Mouse (Mus musculus) E14TG2a.4 (cell line): ENCODE measurements around the gene Itpkb.

Source experiments
- H3K27me3 ChIP-seq: 2 replicates; pipeline ENCODE4 v1.6.1; 2014; ENCODE audit warnings: low read length, control low read depth; ENCODE audit not compliant: insufficient read depth
- H3K36me3 ChIP-seq: 2 replicates; pipeline ENCODE4 v1.6.1; 2014; ENCODE audit warnings: low read length, control low read depth; ENCODE audit not compliant: insufficient read depth
- H3K4me1 ChIP-seq: replicated peaks from 2 replicates; pipeline ENCODE4 v1.6.1; 2014; ENCODE audit warnings: low read depth, low read length, control low read depth
- H3K4me3 ChIP-seq: replicated peaks from 2 replicates; pipeline ENCODE4 v1.5.1; 2014; ENCODE audit warnings: mild to moderate bottlenecking, low read length
- H3K9me3 ChIP-seq: 2 replicates; pipeline ENCODE4 v1.6.1; 2014; ENCODE audit warnings: low read length, control low read depth
- CTCF ChIP-seq: conservative IDR thresholded peaks from 2 replicates; pipeline ENCODE4 v1.5.1; 2014; ENCODE audit warnings: low read length
- NANOG ChIP-seq: IDR thresholded peaks from 2 replicates; pipeline ENCODE4 v1.6.1; 2014; ENCODE audit warnings: borderline replicate concordance, low read length, mixed read lengths
- POU5F1 ChIP-seq: IDR thresholded peaks from 2 replicates; pipeline ENCODE4 v1.6.1; 2014; ENCODE audit warnings: low read length, borderline replicate concordance

Itpkb gene

GRCm38 (mm10) chr1:180444411-180444810 lies 114.1 kb downstream of the Itpkb start:
- Histone ChIP-seq H3K9me3 (no peaks in the 10 kb centered on the region), H3K4me3 (no peak overlapping the region), H3K36me3 (no peaks in the 10 kb centered on the region), H3K27me3 (peaks cover 36% of the 10 kb centered on the region), H3K4me1 (peaks cover 10% of the 10 kb centered on the region)
- TF ChIP-seq NANOG (no peak), CTCF (no peak), POU5F1 (no peak)

DNA sequence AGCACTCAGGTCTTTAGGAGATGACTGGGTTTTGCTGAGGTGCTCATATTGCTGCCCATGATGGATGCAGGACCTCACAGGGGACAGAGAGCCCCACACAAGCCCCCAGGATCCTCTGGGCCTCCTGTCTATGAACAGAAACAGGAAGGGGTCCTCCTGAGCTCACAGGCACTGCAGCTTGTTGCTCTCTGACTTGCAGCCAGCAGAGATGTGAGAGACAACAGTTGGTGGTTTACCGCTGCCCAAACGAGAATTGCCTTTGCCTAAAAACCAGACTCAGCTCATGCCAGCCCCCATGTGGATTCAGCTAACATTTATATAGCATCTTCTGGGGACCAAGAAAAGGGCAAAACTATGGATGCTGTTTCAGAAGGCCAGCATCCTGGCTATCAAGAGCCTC lies 119.4 kb downstream of the Itpkb start:
- Histone ChIP-seq H3K4me3 (no peak overlapping the region), H3K4me1 (peaks cover 11% of the 10 kb centered on the region), H3K9me3 (no peaks in the 10 kb centered on the region), H3K36me3 (no peaks in the 10 kb centered on the region), H3K27me3 (peaks cover 38% of the 10 kb centered on the region)
- no peak for TF ChIP-seq NANOG
- TF ChIP-seq POU5F1, result no peak

GRCm38 (mm10) chr1:180458274-180458673 lies 128.0 kb downstream of the Itpkb start:
- H3K4me3 ChIP-seq, result no peak overlapping the region
- peaks cover 21% of the 10 kb centered on the region for H3K4me1 ChIP-seq
- peaks cover 27% of the 10 kb centered on the region for H3K27me3 ChIP-seq
- H3K9me3 ChIP-seq, result no peaks in the 10 kb centered on the region
- no peak for TF ChIP-seq CTCF
- no peak for TF ChIP-seq NANOG
- no peak for TF ChIP-seq POU5F1
- no peaks in the 10 kb centered on the region for H3K36me3 ChIP-seq

- H3K27me3 ChIP-seq, result peaks cover 29% of the 10 kb centered on the region
- peaks cover 21% of the 10 kb centered on the region for H3K4me1 ChIP-seq
- H3K4me3 ChIP-seq, result no peak overlapping the region
- no peaks in the 10 kb centered on the region for H3K36me3 ChIP-seq
- H3K9me3 ChIP-seq, result no peaks in the 10 kb centered on the region
- TF ChIP-seq POU5F1 (no peak), CTCF (no peak), NANOG (no peak)
Observed at GRCm38 (mm10) chr1:180458680-180459079, 128.4 kb downstream of the Itpkb start.

GRCm38 (mm10) chr1:180460721-180461120 lies 130.4 kb downstream of the Itpkb start:
- Histone ChIP-seq H3K27me3 (peaks cover 32% of the 10 kb centered on the region), H3K9me3 (no peaks in the 10 kb centered on the region), H3K4me1 (peaks cover 5% of the 10 kb centered on the region; the same call in 1 of the 2 replicates), H3K36me3 (no peaks in the 10 kb centered on the region), H3K4me3 (no peak overlapping the region)
- TF ChIP-seq NANOG (no peak), CTCF (no peak), POU5F1 (no peak)

GRCm38 (mm10) chr1:180462396-180462795 lies 132.1 kb downstream of the Itpkb start:
- H3K36me3 ChIP-seq, result no peaks in the 10 kb centered on the region
- H3K4me1 ChIP-seq, result no peaks in the 10 kb centered on the region; the same call in 1 of the 2 replicates
- H3K27me3 ChIP-seq, result peaks cover 31% of the 10 kb centered on the region
- TF ChIP-seq CTCF (no peak), NANOG (no peak), POU5F1 (no peak)
- no peaks in the 10 kb centered on the region for H3K9me3 ChIP-seq
- no peak overlapping the region for H3K4me3 ChIP-seq

GRCm38 (mm10) chr1:180462983-180463475 lies 132.7 kb downstream of the Itpkb start:
- Histone ChIP-seq H3K36me3 (no peaks in the 10 kb centered on the region), H3K4me1 (no peaks in the 10 kb centered on the region; the same call in 1 of the 2 replicates), H3K4me3 (no peak overlapping the region), H3K9me3 (no peaks in the 10 kb centered on the region), H3K27me3 (peaks cover 24% of the 10 kb centered on the region)
- TF ChIP-seq CTCF (no peak), POU5F1 (no peak)

DNA sequence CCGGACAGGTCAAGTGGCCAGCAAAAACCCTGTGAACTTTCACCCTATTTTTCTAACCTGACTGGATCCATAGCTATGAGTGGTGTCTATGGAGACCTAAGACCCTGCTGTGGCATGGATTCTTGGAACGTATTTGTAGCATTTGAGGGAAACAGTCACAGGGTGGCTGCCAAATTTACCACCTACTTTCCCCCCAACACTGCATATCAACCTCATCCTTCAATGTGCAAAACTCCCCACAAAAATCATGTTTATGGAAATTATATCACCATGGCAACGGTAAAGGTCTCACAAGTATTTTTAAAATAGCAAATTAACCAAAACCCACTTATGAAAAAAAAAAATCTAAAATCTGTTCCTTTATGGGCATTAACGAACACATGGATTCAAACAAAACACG lies 134.1 kb downstream of the Itpkb start:
- TF ChIP-seq NANOG (no peak), POU5F1 (no peak), CTCF (no peak)
- H3K4me1 ChIP-seq, result no peaks in the 10 kb centered on the region; the same call in 1 of the 2 replicates
- H3K27me3 ChIP-seq, result peaks cover 21% of the 10 kb centered on the region
- no peaks in the 10 kb centered on the region for H3K36me3 ChIP-seq
- H3K4me3 ChIP-seq, result no peak overlapping the region
- H3K9me3 ChIP-seq, result no peaks in the 10 kb centered on the region

DNA sequence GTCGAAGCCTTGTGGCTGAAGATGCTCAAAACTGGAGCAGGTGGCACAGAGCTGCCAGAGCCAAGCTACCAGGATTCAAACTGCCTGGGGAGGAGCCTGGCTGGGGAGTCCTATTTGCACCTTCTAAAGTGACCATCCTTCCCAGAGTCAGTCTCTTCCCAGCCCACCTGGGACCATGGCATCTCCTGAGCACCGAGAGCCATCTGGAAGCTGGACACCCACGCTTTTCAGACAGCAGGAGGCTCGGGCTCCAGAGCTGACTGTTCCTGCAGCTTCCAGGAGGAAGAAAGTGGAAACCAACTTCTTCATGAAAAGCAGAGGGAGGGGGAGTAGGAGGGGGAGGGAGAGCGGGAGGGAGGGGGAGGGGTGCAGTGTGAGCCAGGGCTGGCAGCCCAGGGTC lies 135.3 kb downstream of the Itpkb start:
- Histone ChIP-seq H3K4me1 (no peaks in the 10 kb centered on the region; the same call in 1 of the 2 replicates), H3K27me3 (peaks cover 21% of the 10 kb centered on the region), H3K36me3 (no peaks in the 10 kb centered on the region), H3K9me3 (no peaks in the 10 kb centered on the region), H3K4me3 (no peak overlapping the region)
- TF ChIP-seq CTCF, result no peak
- no peak for TF ChIP-seq POU5F1
- no peak for TF ChIP-seq NANOG
